Mouse (Mus musculus) midbrain, postnatal 0 days (tissue): ENCODE measurements around the gene Lama4. TPM values are rescaled to one million over a fixed set of nuclear protein-coding genes. Genes with fewer than 3 reads are reported as not detected.

Experiments used
- ATAC-seq: fragments of 200-750 bp; cut with Nextera tagmentation; 2 replicates; pipeline ENCODE4 v1.8.0; 2017; ENCODE audit warnings: moderate number of reproducible peaks, mild to moderate bottlenecking, moderate TSS enrichment, moderate library complexity; ENCODE audit not compliant: low FRiP score
- DNase-seq: peaks from one replicate; pipeline ENCODE4 v3.0.0-alpha.2; 2015; ENCODE audit warnings: low spot score
- H3K27ac ChIP-seq: fragments of 300-500 bp; sonication (generic); 2 replicates; pipeline ENCODE4 v1.5.1; 2014; ENCODE audit warnings: low read depth, mild to moderate bottlenecking, low read length, mixed read lengths
- H3K27me3 ChIP-seq: fragments of 300-500 bp; sonication (generic); 2 replicates; pipeline ENCODE4 v1.6.1; 2014; ENCODE audit warnings: low read length, control low read depth, mixed read lengths; ENCODE audit not compliant: insufficient read depth
- H3K36me3 ChIP-seq: fragments of 300-500 bp; sonication (generic); 2 replicates; pipeline ENCODE4 v1.6.1; 2014; ENCODE audit warnings: low read length, control low read depth, mixed read lengths; ENCODE audit not compliant: insufficient read depth
- H3K4me1 ChIP-seq: fragments of 300-500 bp; sonication (generic); 2 replicates; pipeline ENCODE4 v1.6.1; 2014; ENCODE audit warnings: mild to moderate bottlenecking, control low read depth, antibody characterized with exemption, low read length, mixed read lengths; ENCODE audit not compliant: insufficient read depth
- H3K4me2 ChIP-seq: fragments of 300-500 bp; sonication (generic); 2 replicates; pipeline ENCODE4 v1.6.1; 2014; ENCODE audit warnings: low read depth, mild to moderate bottlenecking, low read length, mixed read lengths; ENCODE audit not compliant: poor library complexity, severe bottlenecking
- H3K4me3 ChIP-seq: fragments of 300-500 bp; sonication (generic); 2 replicates; pipeline ENCODE4 v1.5.1; 2014; ENCODE audit warnings: low read depth, mild to moderate bottlenecking, low read length, moderate library complexity
- H3K9ac ChIP-seq: fragments of 300-500 bp; sonication (generic); replicated peaks from 2 replicates; pipeline ENCODE4 v1.6.1; 2014; ENCODE audit warnings: mild to moderate bottlenecking, low read length, moderate library complexity, mixed read lengths; ENCODE audit not compliant: poor library complexity, severe bottlenecking
- H3K9me3 ChIP-seq: fragments of 300-500 bp; sonication (generic); 2 replicates; pipeline ENCODE4 v1.6.1; 2016; ENCODE audit warnings: low read length, control low read depth
- CTCF ChIP-seq: IDR thresholded peaks from 2 replicates; pipeline ENCODE4 v1.5.1; 2016; ENCODE audit warnings: antibody characterized with exemption, mild to moderate bottlenecking
- WGBS: fragments of 180-500 bp; shearing (Covaris S2); extraction: QIAGEN DNeasy Blood & Tissue Kit; methylation state at CpG from one replicate; pipeline ENCODE4 v1.1.7; 2014; 5-methylcytosine and 5-hydroxymethylcytosine counted together
- polyA plus RNA-seq: library from polyadenylated mRNA; unstranded; fragments of >200 nt; fragmentation: Nextera tagmentation; extraction: Ambion mirVana; gene quantifications from 2 replicates; pipeline ENCODE4 v1.2.1, GENCODE M21; 2015
- total RNA-seq: library from RNA; depleted of rRNA; stranded (reverse); fragments of >200 nt; gene quantifications from 2 replicates; pipeline ENCODE4 v1.2.3, GENCODE M21; 2014

Gene Lama4
- total and polyA plus RNA-seq, 2 experiments from 2014 or later: 12.6 to 20.2 TPM

- H3K9ac ChIP-seq: no peak overlapping the region
- DNase-seq (no peak), ATAC-seq (no peak)
- H3K36me3 ChIP-seq: no peaks in the 10 kb centered on the region
- H3K4me2 ChIP-seq: no peak overlapping the region
- H3K4me3 ChIP-seq: no peak overlapping the region
- H3K27ac ChIP-seq: no peak overlapping the region
- no peaks in the 10 kb centered on the region for H3K9me3 ChIP-seq
- H3K27me3 ChIP-seq: no peaks in the 10 kb centered on the region
- 70% methylated on average over 7 of the region's 7 CpGs for WGBS
- H3K4me1 ChIP-seq: no peaks in the 10 kb centered on the region
- TF ChIP-seq CTCF: no peak
These were observed 7.1 kb downstream of the Lama4 start for GRCm38 (mm10) chr10:38972221-38972946.

- ATAC-seq (no peak), DNase-seq (no peak)
- no peak overlapping the region for H3K4me3 ChIP-seq
- no peak overlapping the region for H3K4me2 ChIP-seq
- H3K9ac ChIP-seq: no peak overlapping the region
- TF ChIP-seq CTCF: no peak
- H3K36me3 ChIP-seq: no peaks in the 10 kb centered on the region
- H3K27ac ChIP-seq: no peak overlapping the region
- H3K4me1 ChIP-seq: no peaks in the 10 kb centered on the region
- H3K9me3 ChIP-seq: no peaks in the 10 kb centered on the region
- H3K27me3 ChIP-seq: no peaks in the 10 kb centered on the region
- 50% methylated on average over 4 of the region's 4 CpGs for WGBS
These were observed 7.7 kb downstream of the Lama4 start for GRCm38 (mm10) chr10:38973016-38973415.

GRCm38 (mm10) chr10:38978195-38978594 is 12.9 kb downstream of the Lama4 start:
- Histone ChIP-seq H3K27me3 (no peaks in the 10 kb centered on the region), H3K4me2 (no peak overlapping the region), H3K27ac (no peak overlapping the region), H3K36me3 (no peaks in the 10 kb centered on the region), H3K4me1 (no peaks in the 10 kb centered on the region), H3K9me3 (no peaks in the 10 kb centered on the region), H3K4me3 (no peak overlapping the region), H3K9ac (no peak overlapping the region)
- WGBS: 69% methylated on average over 1 of the region's 1 CpGs
- ATAC-seq (no peak), DNase-seq (no peak)
- TF ChIP-seq CTCF: no peak

- no peak overlapping the region for H3K9ac ChIP-seq
- no peaks in the 10 kb centered on the region for H3K36me3 ChIP-seq
- 79% methylated on average over 5 of the region's 5 CpGs for WGBS
- DNase-seq (no peak), ATAC-seq (no peak)
- H3K27me3 ChIP-seq: no peaks in the 10 kb centered on the region
- no peak for TF ChIP-seq CTCF
- no peaks in the 10 kb centered on the region for H3K9me3 ChIP-seq
- no peak overlapping the region for H3K4me3 ChIP-seq
- H3K4me2 ChIP-seq: no peak overlapping the region
- no peaks in the 10 kb centered on the region for H3K4me1 ChIP-seq
- no peak overlapping the region for H3K27ac ChIP-seq
These were observed 14.4 kb downstream of the Lama4 start for GRCm38 (mm10) chr10:38979699-38980098.

GRCm38 (mm10) chr10:38980980-38981379 is 15.7 kb downstream of the Lama4 start:
- no peaks in the 10 kb centered on the region for H3K9me3 ChIP-seq
- 76% methylated on average over 3 of the region's 3 CpGs for WGBS
- TF ChIP-seq CTCF: no peak
- H3K9ac ChIP-seq: no peak overlapping the region
- DNase-seq: no peak
- no peak overlapping the region for H3K4me2 ChIP-seq
- H3K27ac ChIP-seq: no peak overlapping the region
- H3K4me3 ChIP-seq: no peak overlapping the region
- H3K4me1 ChIP-seq: no peaks in the 10 kb centered on the region
- H3K27me3 ChIP-seq: no peaks in the 10 kb centered on the region
- no peaks in the 10 kb centered on the region for H3K36me3 ChIP-seq
- no peak for ATAC-seq

- no peak overlapping the region for H3K9ac ChIP-seq
- H3K27me3 ChIP-seq: no peaks in the 10 kb centered on the region
- H3K9me3 ChIP-seq: no peaks in the 10 kb centered on the region
- H3K4me3 ChIP-seq: no peak overlapping the region
- no peaks in the 10 kb centered on the region for H3K36me3 ChIP-seq
- no peak for TF ChIP-seq CTCF
- DNase-seq: no peak
- no peak overlapping the region for H3K4me2 ChIP-seq
- ATAC-seq: no peak
- WGBS: 67% methylated on average over 4 of the region's 4 CpGs
- peak overlapping the region; percentile 43; the same call in 1 of the 2 replicates for H3K27ac ChIP-seq
- no peaks in the 10 kb centered on the region for H3K4me1 ChIP-seq
These were observed 19.2 kb downstream of the Lama4 start for GRCm38 (mm10) chr10:38984358-38985075.
